Mouse (Mus musculus): ENCODE data around the gene A030005K14Rik.

The A030005K14Rik gene

DNA sequence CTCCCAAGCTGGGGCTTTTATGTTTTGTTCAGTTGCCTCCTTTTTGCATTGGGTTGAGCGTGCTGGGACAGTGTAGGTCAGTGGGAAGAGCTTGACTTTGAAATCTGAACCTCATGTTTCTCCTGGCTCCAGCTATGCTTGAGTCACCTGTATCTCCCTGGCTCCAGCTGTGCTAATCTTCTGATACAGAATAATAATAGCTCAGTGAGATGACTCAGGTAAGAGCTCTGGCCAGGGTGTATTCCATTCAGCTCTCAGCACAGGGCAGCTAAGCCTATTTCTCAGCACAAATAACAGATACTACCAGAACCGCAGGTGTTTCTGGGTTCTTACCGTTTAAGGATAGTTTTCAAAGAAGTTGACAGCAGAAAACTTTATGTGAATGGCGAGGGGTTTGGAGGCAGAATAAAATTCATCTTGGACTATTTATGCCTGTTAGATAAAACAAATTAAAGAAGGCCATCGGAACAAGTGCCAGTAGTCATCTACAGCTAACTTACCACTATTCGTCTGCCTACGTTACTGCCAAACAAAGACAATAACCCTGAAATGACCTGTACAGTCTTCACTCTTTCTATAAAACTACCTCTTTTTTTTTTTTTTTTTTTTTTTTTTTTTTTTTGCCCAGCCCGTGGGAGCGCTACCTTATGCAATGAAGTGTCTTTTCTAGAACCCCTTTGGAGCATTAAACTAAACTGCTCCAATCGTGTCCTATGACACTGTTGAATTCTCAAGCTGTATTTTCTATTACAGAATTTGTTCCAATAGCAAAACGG is 22.1 kb downstream of the A030005K14Rik start:
- in situ Hi-C loops (cut with MboI, MseI), result no loop called here

- in situ Hi-C loops (cut with MboI, MseI), result no loop called here
Measured at GRCm38 (mm10) chr1:83034509-83034908, 24.7 kb downstream of the A030005K14Rik start.

GRCm38 (mm10) chr1:83032508-83032907 is 26.7 kb downstream of the A030005K14Rik start:
- in situ Hi-C loops (cut with MboI, MseI), result no loop called here

DNA sequence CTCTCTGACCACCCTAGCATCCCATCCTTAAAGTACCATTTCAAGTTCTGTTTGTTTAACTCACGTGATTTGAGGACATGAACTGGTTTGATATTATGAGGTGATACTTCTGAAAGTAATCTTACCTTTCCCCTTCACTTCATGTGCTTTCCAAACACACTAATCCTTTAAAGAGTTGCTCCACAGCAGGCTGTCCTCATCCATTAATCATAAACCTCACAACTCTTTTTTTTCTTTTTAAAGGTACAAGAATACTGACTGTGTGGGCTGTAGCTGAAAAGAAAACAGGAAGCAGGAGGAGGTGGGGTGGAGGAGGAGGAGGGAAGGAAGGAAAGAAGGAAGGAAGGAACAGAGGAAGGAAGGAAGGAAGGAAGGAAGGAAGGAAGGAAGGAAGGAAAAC is 27.2 kb downstream of the A030005K14Rik start:
- in situ Hi-C loops (cut with MboI, MseI), result no loop called here

- in situ Hi-C loops (cut with MboI, MseI), result no loop called here
Measured at GRCm38 (mm10) chr1:83016556-83016955, 42.6 kb downstream of the A030005K14Rik start.

- in situ Hi-C loops (cut with MboI, MseI), result no loop called here
Measured at GRCm38 (mm10) chr1:83015329-83015879, 43.8 kb downstream of the A030005K14Rik start.

DNA sequence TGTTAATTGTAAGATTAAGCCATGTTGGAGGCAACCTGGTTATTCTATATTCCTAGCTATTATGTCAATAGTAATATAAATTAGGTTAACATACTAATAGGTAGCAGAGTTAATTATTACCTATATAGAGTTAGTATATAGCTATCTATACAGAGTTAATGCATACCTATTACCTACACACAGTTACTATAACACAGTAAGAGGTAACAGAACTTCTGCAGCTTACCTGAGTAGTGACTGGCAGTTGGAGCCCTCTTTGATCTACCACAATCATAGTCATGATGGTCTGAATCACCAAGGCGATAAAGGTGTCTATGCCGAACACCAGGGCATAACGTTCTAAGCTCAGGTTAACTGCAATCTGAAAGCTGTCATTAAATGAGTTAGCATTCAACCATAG is 44.7 kb downstream of the A030005K14Rik start:
- in situ Hi-C loops (cut with MboI, MseI), result no loop called here
